Mouse (Mus musculus): ENCODE measurements around the gene Pdlim1. TPM values are rescaled to one million over a fixed set of nuclear protein-coding genes. Genes with fewer than 3 reads are reported as not detected.

Pdlim1 gene
- polyA plus RNA-seq, 1 experiment from 2014 or later: 71.2 TPM

GRCm38 (mm10) chr19:40297078-40297797, 25.6 kb upstream of the Pdlim1 start:
- WGBS: 84% methylated on average over 7 of the region's 7 CpGs
- H3K4me3 ChIP-seq (ENCODE audit: low read depth, low read length): no peak overlapping the region

DNA sequence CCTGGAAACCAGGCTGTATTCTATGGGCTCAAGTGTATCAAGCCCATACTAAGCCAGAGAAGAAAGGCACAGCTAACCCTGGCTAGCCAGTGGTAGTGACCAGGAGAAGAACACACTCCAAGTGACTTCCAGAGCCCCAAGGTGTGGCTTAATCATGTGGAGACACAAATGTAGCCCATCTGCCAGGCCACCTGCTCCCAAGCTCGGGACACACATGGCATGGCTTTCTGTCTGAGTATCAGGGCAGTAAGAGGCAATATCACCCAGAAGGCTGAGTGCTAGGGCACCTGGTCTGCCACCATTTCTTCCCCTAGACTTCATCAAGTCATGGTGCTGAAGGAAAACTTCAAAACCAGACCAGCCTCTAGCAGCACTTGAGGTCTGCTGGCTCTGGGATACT, 22.6 kb upstream of the Pdlim1 start:
- H3K9me3 ChIP-seq (ENCODE audit: control insufficient read depth, low read length): no peaks in the 10 kb centered on the region
- no peaks in the 10 kb centered on the region for H3K27me3 ChIP-seq (ENCODE audit: control insufficient read depth, insufficient read depth, low read length)
- H3K4me1 ChIP-seq (replicated peaks; ENCODE audit: control insufficient read depth, insufficient read depth, low read length): no peaks in the 10 kb centered on the region
- H3K9ac ChIP-seq (ENCODE audit: low read length): no peak overlapping the region
- no peak for DNase-seq (ENCODE audit: low spot score)
- no peak overlapping the region for H3K27ac ChIP-seq (ENCODE audit: low read depth, low read length)
- no peak overlapping the region for H3K4me3 ChIP-seq (ENCODE audit: low read depth, low read length)
- H3K4me2 ChIP-seq (ENCODE audit: low read depth, low read length, severe bottlenecking): no peak overlapping the region
- H3K36me3 ChIP-seq (ENCODE audit: control insufficient read depth, insufficient read depth, low read length): no peaks in the 10 kb centered on the region
- 74% methylated on average over 1 of the region's 1 CpGs for WGBS
- no peak for ATAC-seq (replicated peaks; ENCODE audit: low FRiP score)

More at GRCm38 (mm10) chr19:40297078-40297797, 25.6 kb upstream of the Pdlim1 start:
- H3K27me3 ChIP-seq (ENCODE audit: control insufficient read depth, insufficient read depth, low read length): no peaks in the 10 kb centered on the region
- H3K27ac ChIP-seq (ENCODE audit: low read depth, low read length): no peak overlapping the region
- H3K9ac ChIP-seq (ENCODE audit: low read length): no peak overlapping the region
- no peaks in the 10 kb centered on the region for H3K9me3 ChIP-seq (ENCODE audit: control insufficient read depth, low read length)
- no peaks in the 10 kb centered on the region for H3K36me3 ChIP-seq (ENCODE audit: control insufficient read depth, insufficient read depth, low read length)
- 0 out of 2 replicates have a peak, but pooled peaks have one; percentile 49 for ATAC-seq (replicated peaks; ENCODE audit: low FRiP score)
- no peak overlapping the region for H3K4me2 ChIP-seq (ENCODE audit: low read depth, low read length, severe bottlenecking)
- no peaks in the 10 kb centered on the region for H3K4me1 ChIP-seq (replicated peaks; ENCODE audit: control insufficient read depth, insufficient read depth, low read length)
- no peak for DNase-seq (ENCODE audit: low spot score)

GRCm38 (mm10) chr19:40293791-40294190, 22.1 kb upstream of the Pdlim1 start:
- Histone ChIP-seq H3K4me3 (ENCODE audit: low read depth, low read length) (no peak overlapping the region), H3K36me3 (ENCODE audit: control insufficient read depth, insufficient read depth, low read length) (no peaks in the 10 kb centered on the region), H3K9me3 (ENCODE audit: control insufficient read depth, low read length) (no peaks in the 10 kb centered on the region), H3K9ac (ENCODE audit: low read length) (no peak overlapping the region), H3K27ac (ENCODE audit: low read depth, low read length) (no peak overlapping the region), H3K27me3 (ENCODE audit: control insufficient read depth, insufficient read depth, low read length) (no peaks in the 10 kb centered on the region), H3K4me1 (replicated peaks; ENCODE audit: control insufficient read depth, insufficient read depth, low read length) (no peaks in the 10 kb centered on the region), H3K4me2 (ENCODE audit: low read depth, low read length, severe bottlenecking) (no peak overlapping the region)
- ATAC-seq (replicated peaks; ENCODE audit: low FRiP score) (no peak), DNase-seq (ENCODE audit: low spot score) (no peak)
- 94% methylated on average over 6 of the region's 6 CpGs for WGBS

DNA sequence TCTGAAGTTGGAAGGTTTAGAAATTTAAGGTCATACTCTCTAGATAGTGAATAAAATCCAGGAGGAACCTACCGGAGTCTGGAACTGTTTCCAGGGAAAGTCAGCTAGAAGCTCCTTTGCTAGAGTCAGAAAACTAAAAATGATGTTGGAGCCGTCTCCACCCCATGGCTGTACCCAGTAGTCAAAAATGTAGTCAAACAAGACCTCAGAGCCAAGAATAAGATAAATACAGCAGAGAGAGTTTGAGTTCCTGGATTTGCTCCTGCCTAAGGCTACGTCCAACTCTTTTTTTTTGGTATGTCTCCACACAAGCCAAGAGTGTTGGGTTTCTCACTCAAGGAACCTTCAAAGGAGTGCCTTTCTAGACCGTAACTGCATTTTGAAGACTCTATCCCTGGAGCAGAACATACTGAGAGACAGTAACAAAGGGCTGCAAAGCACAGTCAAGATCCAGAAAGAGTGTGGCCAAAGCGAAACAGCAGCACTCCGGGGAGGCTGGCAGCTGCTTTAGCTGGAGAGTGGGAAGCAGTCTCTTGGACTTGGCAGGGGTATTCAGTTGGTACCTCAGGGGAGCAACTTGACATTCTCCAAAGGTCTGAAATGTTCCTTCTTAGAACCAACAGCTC, 18.6 kb upstream of the Pdlim1 start:
- no peaks in the 10 kb centered on the region for H3K36me3 ChIP-seq (ENCODE audit: control insufficient read depth, insufficient read depth, low read length)
- no peaks in the 10 kb centered on the region for H3K27me3 ChIP-seq (ENCODE audit: control insufficient read depth, insufficient read depth, low read length)
- no peaks in the 10 kb centered on the region for H3K4me1 ChIP-seq (replicated peaks; ENCODE audit: control insufficient read depth, insufficient read depth, low read length)
- H3K9me3 ChIP-seq (ENCODE audit: control insufficient read depth, low read length): no peaks in the 10 kb centered on the region
- no peak overlapping the region for H3K4me2 ChIP-seq (ENCODE audit: low read depth, low read length, severe bottlenecking)
- H3K4me3 ChIP-seq (ENCODE audit: low read depth, low read length): no peak overlapping the region
- H3K27ac ChIP-seq (ENCODE audit: low read depth, low read length): no peak overlapping the region
- ATAC-seq (replicated peaks; ENCODE audit: low FRiP score) (no peak), DNase-seq (ENCODE audit: low spot score) (no peak)
- 90% methylated on average over 6 of the region's 6 CpGs for WGBS
- H3K9ac ChIP-seq (ENCODE audit: low read length): no peak overlapping the region

DNA sequence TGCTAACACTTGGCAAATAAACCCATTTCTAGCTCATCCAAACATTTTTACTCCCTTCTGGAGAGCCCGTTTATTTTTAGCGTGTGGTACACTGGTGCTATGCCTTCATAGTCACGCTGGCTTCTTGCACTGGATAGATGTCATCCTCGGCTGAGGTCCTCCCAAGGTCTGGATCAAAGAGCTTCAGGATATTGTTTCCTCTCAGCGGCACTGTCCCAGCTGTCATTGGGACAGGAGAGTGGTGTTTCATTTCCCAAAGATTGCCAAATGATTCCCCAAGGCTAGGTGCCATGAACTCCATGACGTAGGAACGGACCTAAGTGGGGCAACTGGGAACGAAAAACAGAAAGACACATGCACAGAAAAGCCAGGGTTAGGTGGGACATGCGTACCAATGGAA, 16.8 kb upstream of the Pdlim1 start:
- no peak overlapping the region for H3K4me2 ChIP-seq (ENCODE audit: low read depth, low read length, severe bottlenecking)
- 96% methylated on average over 9 of the region's 9 CpGs for WGBS
- ATAC-seq (replicated peaks; ENCODE audit: low FRiP score) (no peak), DNase-seq (ENCODE audit: low spot score) (no peak)
- no peak overlapping the region for H3K27ac ChIP-seq (ENCODE audit: low read depth, low read length)
- no peak overlapping the region for H3K9ac ChIP-seq (ENCODE audit: low read length)
- no peaks in the 10 kb centered on the region for H3K27me3 ChIP-seq (ENCODE audit: control insufficient read depth, insufficient read depth, low read length)
- H3K4me3 ChIP-seq (ENCODE audit: low read depth, low read length): no peak overlapping the region
- no peaks in the 10 kb centered on the region for H3K9me3 ChIP-seq (ENCODE audit: control insufficient read depth, low read length)
- no peaks in the 10 kb centered on the region for H3K4me1 ChIP-seq (replicated peaks; ENCODE audit: control insufficient read depth, insufficient read depth, low read length)
- H3K36me3 ChIP-seq (ENCODE audit: control insufficient read depth, insufficient read depth, low read length): no peaks in the 10 kb centered on the region

DNA sequence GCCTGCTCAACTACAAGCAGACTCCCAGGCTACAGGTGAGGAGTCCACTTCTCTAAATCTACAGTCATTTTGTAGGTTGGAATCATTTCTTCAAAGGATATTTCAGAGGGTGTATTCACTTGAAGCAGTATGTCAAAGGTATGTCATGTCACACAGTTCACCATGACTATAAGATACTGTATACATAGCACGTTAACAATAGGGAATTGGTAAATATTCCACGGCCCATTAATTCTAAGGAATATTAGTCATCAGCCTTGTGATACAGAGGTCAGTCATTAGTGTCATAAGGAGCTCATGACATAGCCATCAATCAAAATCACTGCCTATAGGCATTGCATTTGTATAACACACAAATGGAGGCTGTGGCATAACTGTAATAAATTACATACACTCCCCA, 13.1 kb upstream of the Pdlim1 start:
- WGBS: 92% methylated on average over 2 of the region's 2 CpGs
- H3K36me3 ChIP-seq (ENCODE audit: control insufficient read depth, insufficient read depth, low read length): no peaks in the 10 kb centered on the region
- no peaks in the 10 kb centered on the region for H3K4me1 ChIP-seq (replicated peaks; ENCODE audit: control insufficient read depth, insufficient read depth, low read length)
- H3K27me3 ChIP-seq (ENCODE audit: control insufficient read depth, insufficient read depth, low read length): no peaks in the 10 kb centered on the region
- ATAC-seq (replicated peaks; ENCODE audit: low FRiP score) (no peak), DNase-seq (ENCODE audit: low spot score) (no peak)
- no peak overlapping the region for H3K4me2 ChIP-seq (ENCODE audit: low read depth, low read length, severe bottlenecking)
- H3K27ac ChIP-seq (ENCODE audit: low read depth, low read length): no peak overlapping the region
- H3K9ac ChIP-seq (ENCODE audit: low read length): no peak overlapping the region
- no peak overlapping the region for H3K4me3 ChIP-seq (ENCODE audit: low read depth, low read length)
- H3K9me3 ChIP-seq (ENCODE audit: control insufficient read depth, low read length): no peaks in the 10 kb centered on the region

GRCm38 (mm10) chr19:40283415-40283814, 11.8 kb upstream of the Pdlim1 start:
- Histone ChIP-seq H3K4me2 (ENCODE audit: low read depth, low read length, severe bottlenecking) (no peak overlapping the region), H3K9me3 (ENCODE audit: control insufficient read depth, low read length) (no peaks in the 10 kb centered on the region), H3K36me3 (ENCODE audit: control insufficient read depth, insufficient read depth, low read length) (no peaks in the 10 kb centered on the region), H3K9ac (ENCODE audit: low read length) (no peak overlapping the region), H3K4me3 (ENCODE audit: low read depth, low read length) (no peak overlapping the region), H3K27ac (ENCODE audit: low read depth, low read length) (no peak overlapping the region), H3K27me3 (ENCODE audit: control insufficient read depth, insufficient read depth, low read length) (no peaks in the 10 kb centered on the region), H3K4me1 (replicated peaks; ENCODE audit: control insufficient read depth, insufficient read depth, low read length) (no peaks in the 10 kb centered on the region)
- DNase-seq (ENCODE audit: low spot score) (no peak), ATAC-seq (replicated peaks; ENCODE audit: low FRiP score) (no peak)
- 67% methylated on average over 2 of the region's 2 CpGs for WGBS

GRCm38 (mm10) chr19:40278372-40279023, 6.9 kb upstream of the Pdlim1 start:
- peak; percentile 24 for DNase-seq (ENCODE audit: low spot score)
- ATAC-seq (replicated peaks; ENCODE audit: low FRiP score): no peak
- Histone ChIP-seq H3K9me3 (ENCODE audit: control insufficient read depth, low read length) (no peaks in the 10 kb centered on the region), H3K27ac (ENCODE audit: low read depth, low read length) (no peak overlapping the region), H3K36me3 (ENCODE audit: control insufficient read depth, insufficient read depth, low read length) (no peaks in the 10 kb centered on the region), H3K4me3 (ENCODE audit: low read depth, low read length) (no peak overlapping the region), H3K27me3 (ENCODE audit: control insufficient read depth, insufficient read depth, low read length) (no peaks in the 10 kb centered on the region), H3K4me1 (replicated peaks; ENCODE audit: control insufficient read depth, insufficient read depth, low read length) (no peaks in the 10 kb centered on the region), H3K9ac (ENCODE audit: low read length) (no peak overlapping the region), H3K4me2 (ENCODE audit: low read depth, low read length, severe bottlenecking) (no peak overlapping the region)
- 80% methylated on average over 8 of the region's 8 CpGs for WGBS

All from forebrain, embryonic 11.5 days (tissue).